Mouse (Mus musculus) heart, embryonic 10.5 days (tissue): ENCODE data around the gene Glt6d1. TPM values are rescaled to one million over a fixed set of nuclear protein-coding genes. Genes with fewer than 3 reads are reported as not detected.

Experiments
- DNase-seq: peaks from one replicate; pipeline ENCODE4 v3.0.0-alpha.2; 2017; ENCODE audit warnings: low spot score
- H3K27ac ChIP-seq: fragments of 300-500 bp; sonication (generic); 2 replicates; pipeline ENCODE4 v1.5.1; 2016; ENCODE audit warnings: mild to moderate bottlenecking
- H3K27me3 ChIP-seq: fragments of 300-500 bp; sonication (generic); 2 replicates; pipeline ENCODE4 v1.6.1; 2016; ENCODE audit warnings: mild to moderate bottlenecking; ENCODE audit not compliant: poor library complexity, insufficient read depth, severe bottlenecking
- H3K36me3 ChIP-seq: fragments of 300-500 bp; sonication (generic); 2 replicates; pipeline ENCODE4 v1.6.1; 2016; ENCODE audit warnings: mild to moderate bottlenecking, moderate library complexity
- H3K4me1 ChIP-seq: fragments of 300-500 bp; sonication (generic); 2 replicates; pipeline ENCODE4 v1.6.1; 2016; ENCODE audit warnings: mild to moderate bottlenecking
- H3K4me3 ChIP-seq: fragments of 300-500 bp; sonication (generic); 2 replicates; pipeline ENCODE4 v1.5.1; 2016; ENCODE audit warnings: mild to moderate bottlenecking, moderate library complexity
- H3K9me3 ChIP-seq: fragments of 300-500 bp; sonication (generic); 2 replicates; pipeline ENCODE4 v1.6.1; 2016; ENCODE audit warnings: mild to moderate bottlenecking, moderate library complexity
- WGBS: fragments of 180-500 bp; shearing (Covaris S2); methylation state at CpG from one replicate; pipeline ENCODE4 v1.1.7; 2016; 5-methylcytosine and 5-hydroxymethylcytosine counted together
- polyA plus RNA-seq: library from polyadenylated mRNA; unstranded; fragments of >200 nt; fragmentation: Nextera tagmentation; extraction: Ambion mirVana; gene quantifications from 2 replicates; pipeline ENCODE4 v1.2.1, GENCODE M21; 2016

Gene Glt6d1
- polyA plus RNA-seq, 1 experiment from 2014 or later = not detected

DNA sequence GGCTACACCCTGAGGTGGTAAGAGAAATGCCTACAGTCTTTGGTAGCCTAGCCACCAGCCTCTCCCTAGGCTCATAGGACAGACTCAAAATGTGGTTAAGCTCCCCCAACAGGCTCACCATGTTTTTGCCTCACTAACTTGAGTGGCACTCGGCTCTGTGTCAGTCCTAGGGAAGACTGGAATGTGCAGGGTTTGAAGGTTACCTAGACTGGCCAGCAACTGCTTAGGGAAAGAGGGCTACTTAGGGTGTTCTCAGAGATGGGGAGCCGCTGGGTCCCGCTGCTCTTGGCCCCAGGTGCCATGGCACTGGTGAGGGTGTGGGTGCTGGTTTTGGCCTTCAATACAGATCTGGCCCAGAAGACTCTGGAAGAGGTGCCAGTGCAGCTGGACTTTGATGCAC, 33.7 kb downstream of the Glt6d1 start, which contains the start of gene Gm13539:
Gene Gm13539, plus strand, starts transcription at position 301 of the 400 bp plus-strand sequence.
- Histone ChIP-seq H3K36me3 (no peaks in the 10 kb centered on the region), H3K9me3 (no peaks in the 10 kb centered on the region), H3K27me3 (no peaks in the 10 kb centered on the region; the same call in 1 of the 2 replicates), H3K27ac (no peak within 1 kb of the TSS), H3K4me3 (no peak within 1 kb of the TSS), H3K4me1 (peaks cover 13% of the 10 kb centered on the region; the same call in 1 of the 2 replicates)
- no peak for DNase-seq
- WGBS = 85% methylated on average over 3 of the region's 3 CpGs

DNA sequence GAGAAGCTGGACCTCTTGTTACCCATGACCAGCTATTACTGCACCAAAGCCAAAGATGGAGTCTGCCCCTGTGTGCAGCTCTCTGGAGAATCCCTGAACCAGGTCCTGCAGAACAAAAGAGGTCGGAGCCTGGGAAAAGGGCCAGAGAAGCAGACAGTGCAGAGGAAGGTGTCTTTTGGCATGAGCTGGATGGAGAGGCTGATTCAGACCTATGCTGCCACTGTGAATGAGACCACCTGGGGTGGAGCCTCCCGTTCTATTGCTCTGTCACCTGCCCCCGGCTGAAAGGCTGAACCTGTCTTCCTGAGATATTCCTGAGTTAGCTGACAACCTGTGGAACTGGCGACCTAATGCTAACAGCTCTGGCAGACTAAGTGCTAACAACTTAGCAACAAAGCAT, 34.7 kb downstream of the Glt6d1 start:
- Histone ChIP-seq H3K36me3 (no peaks in the 10 kb centered on the region), H3K9me3 (no peaks in the 10 kb centered on the region), H3K27me3 (no peaks in the 10 kb centered on the region), H3K27ac (no peak overlapping the region), H3K4me1 (peaks cover 4% of the 10 kb centered on the region; the same call in 1 of the 2 replicates), H3K4me3 (no peak overlapping the region)
- WGBS = 59% methylated on average over 4 of the region's 4 CpGs
- DNase-seq = no peak

GRCm38 (mm10) chr2:25779076-25779475, 36.6 kb downstream of the Glt6d1 start:
- 77% methylated on average over 9 of the region's 9 CpGs for WGBS
- H3K36me3 ChIP-seq = no peaks in the 10 kb centered on the region
- H3K27ac ChIP-seq = no peak overlapping the region
- no peak overlapping the region for H3K4me3 ChIP-seq
- no peak for DNase-seq
- H3K27me3 ChIP-seq = no peaks in the 10 kb centered on the region
- H3K4me1 ChIP-seq = no peaks in the 10 kb centered on the region
- no peaks in the 10 kb centered on the region for H3K9me3 ChIP-seq

DNA sequence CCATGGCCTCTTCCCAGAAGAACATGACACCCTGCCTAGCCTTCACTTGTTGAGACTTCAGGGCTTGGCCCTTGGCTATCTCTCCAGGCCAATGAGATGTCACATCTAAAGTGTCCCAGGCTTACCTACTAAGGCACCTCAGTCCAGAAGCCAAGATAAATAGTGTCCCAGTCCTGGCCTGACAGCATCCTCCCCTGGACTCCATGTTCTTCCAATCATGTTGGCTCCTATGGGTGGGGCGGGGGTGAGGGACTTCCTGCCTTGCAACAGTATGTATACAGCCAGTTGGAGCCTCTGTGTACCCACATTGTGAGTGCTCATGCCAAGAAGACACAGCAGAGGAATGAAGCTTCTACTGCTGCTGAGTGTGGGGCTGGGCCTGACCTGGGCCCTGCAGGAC, 38.9 kb downstream of the Glt6d1 start, which contains the start of gene Lcn11:
Gene Lcn11, plus strand, starts transcription at position 301 of the 400 bp plus-strand sequence.
- H3K9me3 ChIP-seq = no peaks in the 10 kb centered on the region
- no peak for DNase-seq
- no peaks in the 10 kb centered on the region for H3K36me3 ChIP-seq
- no peaks in the 10 kb centered on the region for H3K27me3 ChIP-seq
- 86% methylated on average over 1 of the region's 1 CpGs for WGBS
- no peak within 1 kb of the TSS for H3K4me3 ChIP-seq
- H3K4me1 ChIP-seq = no peaks in the 10 kb centered on the region
- H3K27ac ChIP-seq = no peak within 1 kb of the TSS

- H3K4me3 ChIP-seq = no peak overlapping the region
- no peak overlapping the region for H3K27ac ChIP-seq
- H3K4me1 ChIP-seq = no peaks in the 10 kb centered on the region
- DNase-seq = no peak
- no peaks in the 10 kb centered on the region for H3K9me3 ChIP-seq
- no peaks in the 10 kb centered on the region for H3K27me3 ChIP-seq
- H3K36me3 ChIP-seq = no peaks in the 10 kb centered on the region
- whole genome bisulfite sequencing = 65% methylated on average over 3 of the region's 3 CpGs
Observed at GRCm38 (mm10) chr2:25775991-25776390, 39.7 kb downstream of the Glt6d1 start.

DNA sequence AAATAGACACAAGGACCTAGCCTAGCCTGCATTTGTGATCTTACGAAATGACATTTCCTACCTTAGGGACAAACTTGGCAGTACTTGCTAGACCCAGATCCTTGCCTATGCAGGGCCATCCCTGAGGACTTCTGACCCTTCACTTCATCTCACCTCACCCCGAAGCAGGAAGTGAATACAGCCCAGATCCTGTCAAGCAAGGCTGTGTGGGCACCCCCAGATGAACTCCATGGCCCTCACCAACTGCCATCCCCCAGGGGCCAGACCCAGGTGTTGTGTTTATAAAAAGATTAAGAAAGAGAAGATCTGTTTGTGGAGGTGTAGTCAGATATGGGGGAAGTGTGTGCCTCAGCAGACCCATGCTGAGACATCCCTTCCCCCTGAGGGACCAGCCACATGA, 41.0 kb downstream of the Glt6d1 start:
- Histone ChIP-seq H3K27me3 (peaks cover 3% of the 10 kb centered on the region; the same call in 1 of the 2 replicates), H3K27ac (no peak overlapping the region), H3K4me3 (no peak overlapping the region), H3K9me3 (no peaks in the 10 kb centered on the region), H3K36me3 (no peaks in the 10 kb centered on the region), H3K4me1 (no peaks in the 10 kb centered on the region)
- WGBS = 77% methylated on average over 2 of the region's 2 CpGs
- no peak for DNase-seq

DNA sequence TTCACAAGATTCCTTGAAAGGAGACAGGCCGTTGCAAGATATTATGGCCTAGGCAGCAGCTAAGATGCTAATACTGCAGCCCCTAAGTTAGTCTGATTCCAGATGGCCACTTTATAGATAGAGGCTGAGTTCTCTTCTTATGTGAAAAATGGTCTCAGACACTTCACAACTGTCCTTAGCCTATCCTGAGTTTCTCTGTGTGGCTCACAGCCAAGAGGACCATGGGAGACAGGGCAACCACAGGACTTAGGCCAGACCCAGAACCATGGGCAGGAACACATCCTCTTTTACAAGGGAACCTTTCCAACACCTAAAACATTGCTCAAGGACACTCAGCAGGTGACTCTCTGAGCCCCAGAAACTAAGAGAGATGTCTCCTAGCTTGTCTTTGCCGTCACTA, 42.1 kb downstream of the Glt6d1 start:
- Histone ChIP-seq H3K9me3 (no peaks in the 10 kb centered on the region), H3K27ac (no peak overlapping the region), H3K4me3 (no peak overlapping the region), H3K36me3 (no peaks in the 10 kb centered on the region), H3K27me3 (peaks cover 14% of the 10 kb centered on the region; the same call in 1 of the 2 replicates), H3K4me1 (no peaks in the 10 kb centered on the region)
- WGBS = 73% methylated on average over 2 of the region's 2 CpGs
- DNase-seq = no peak

DNA sequence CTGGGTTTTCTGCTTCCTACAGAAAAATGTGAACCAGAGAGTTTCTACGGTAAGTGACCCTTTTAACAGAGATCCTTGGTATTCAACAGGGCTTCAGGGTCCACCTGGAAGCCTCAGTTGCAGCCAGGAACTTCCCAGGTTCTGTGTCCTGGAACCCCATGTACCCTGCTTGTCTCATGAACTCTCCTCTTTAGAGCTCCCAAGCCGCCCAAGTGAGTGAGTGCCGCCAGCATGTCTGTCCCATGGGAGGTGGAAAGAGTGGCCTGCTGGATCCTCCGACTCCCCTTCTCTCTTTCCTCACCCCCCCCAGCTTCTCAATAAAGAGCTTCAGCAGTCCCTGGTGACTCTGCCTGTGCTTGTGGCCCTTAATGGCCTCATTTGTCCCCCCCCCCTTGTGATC, 47.9 kb downstream of the Glt6d1 start:
- Histone ChIP-seq H3K27me3 (peaks cover 19% of the 10 kb centered on the region; the same call in 1 of the 2 replicates), H3K27ac (no peak overlapping the region), H3K9me3 (no peaks in the 10 kb centered on the region), H3K4me3 (no peak overlapping the region), H3K4me1 (peaks cover under 1% of the 10 kb centered on the region; the same call in 1 of the 2 replicates), H3K36me3 (no peaks in the 10 kb centered on the region)
- DNase-seq = no peak
- 68% methylated on average over 4 of the region's 4 CpGs for WGBS

DNA sequence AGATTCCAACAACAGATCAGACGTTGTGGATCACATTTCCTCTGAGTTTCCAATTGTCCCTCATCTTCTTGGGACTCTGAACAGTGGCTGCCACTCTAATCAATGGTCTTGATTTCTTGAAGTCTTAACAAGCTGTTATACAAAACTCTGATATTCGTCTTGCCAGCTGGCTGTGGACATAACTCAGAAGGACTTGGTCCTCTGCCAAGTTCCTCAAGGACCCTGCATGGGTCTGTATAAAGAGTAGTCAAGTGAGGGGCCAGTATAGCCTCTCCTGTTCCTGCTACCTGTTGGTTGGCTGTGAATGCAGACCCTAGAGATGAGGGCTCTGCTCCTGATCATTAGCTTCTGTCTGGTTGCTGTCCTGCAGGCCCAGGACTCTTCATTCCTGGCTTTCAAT, 50.4 kb downstream of the Glt6d1 start, which contains the start of gene Lcn3:
Gene Lcn3, plus strand, starts transcription at position 301 of the 400 bp plus-strand sequence.
- 54% methylated on average over 2 of the region's 2 CpGs for WGBS
- peaks cover 3% of the 10 kb centered on the region; the same call in 1 of the 2 replicates for H3K4me1 ChIP-seq
- no peaks in the 10 kb centered on the region for H3K9me3 ChIP-seq
- no peak within 1 kb of the TSS for H3K27ac ChIP-seq
- no peak within 1 kb of the TSS for H3K4me3 ChIP-seq
- H3K27me3 ChIP-seq = peaks cover 19% of the 10 kb centered on the region; the same call in 1 of the 2 replicates
- no peaks in the 10 kb centered on the region for H3K36me3 ChIP-seq
- no peak for DNase-seq

GRCm38 (mm10) chr2:25758064-25758625, 57.5 kb downstream of the Glt6d1 start:
- H3K27ac ChIP-seq = no peak overlapping the region
- H3K9me3 ChIP-seq = no peaks in the 10 kb centered on the region
- H3K36me3 ChIP-seq = no peaks in the 10 kb centered on the region
- no peak overlapping the region for H3K4me3 ChIP-seq
- H3K4me1 ChIP-seq = peaks cover 3% of the 10 kb centered on the region; the same call in 1 of the 2 replicates
- no peaks in the 10 kb centered on the region for H3K27me3 ChIP-seq
- 60% methylated on average over 4 of the region's 4 CpGs for WGBS
- no peak for DNase-seq

DNA sequence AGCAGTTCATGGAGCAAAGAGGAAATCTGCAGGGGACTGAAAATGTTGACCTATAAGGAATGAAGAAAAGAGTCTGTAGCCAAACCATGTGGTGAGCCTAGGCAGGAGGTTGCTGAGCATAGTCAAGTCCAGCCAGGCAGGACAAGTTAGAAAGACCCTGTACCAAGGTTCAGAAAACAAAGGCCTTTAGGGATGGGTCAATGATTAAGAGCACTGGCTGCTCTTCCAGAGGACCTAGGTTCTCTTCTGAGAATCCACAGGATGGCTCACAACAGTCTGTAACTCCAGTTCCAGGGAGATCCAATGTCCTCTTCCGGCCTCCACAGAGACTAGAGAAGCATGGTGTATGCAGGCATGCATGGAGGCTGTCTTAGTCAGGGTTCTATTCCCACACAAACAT, 61.4 kb downstream of the Glt6d1 start:
- no peak for DNase-seq
- Histone ChIP-seq H3K4me3 (no peak overlapping the region), H3K27ac (no peak overlapping the region), H3K27me3 (no peaks in the 10 kb centered on the region), H3K9me3 (no peaks in the 10 kb centered on the region), H3K4me1 (no peaks in the 10 kb centered on the region), H3K36me3 (no peaks in the 10 kb centered on the region)
- 84% methylated on average over 1 of the region's 1 CpGs for WGBS
